Mouse (Mus musculus) CD8-positive naive resting alpha-beta T cell, adult 2 months (primary cell): ENCODE results near the gene Incenp.
A peak's percentile ranks its signal among the peaks of the same experiment; 100 is the strongest.
"Not testable (repeated sequence)": the region's sequence is repeated elsewhere in the genome, so short reads cannot be mapped to it uniquely, and the experiment has no call there.

ENCODE experiments used
- DNase-seq, 2 experiments: peaks; one replicate each; pipeline ENCODE4 v3.0.0; 2022; ENCODE audit warnings: low read depth in 2 of 2, low spot score in 2 of 2

Gene Incenp

GRCm38 (mm10) chr19:9899072-9899779 is at the start of gene Incenp:
Gene Incenp, minus strand, starts transcription at chr19:9899551.
- DNase-seq, result peak; percentile 91 to 94

DNA sequence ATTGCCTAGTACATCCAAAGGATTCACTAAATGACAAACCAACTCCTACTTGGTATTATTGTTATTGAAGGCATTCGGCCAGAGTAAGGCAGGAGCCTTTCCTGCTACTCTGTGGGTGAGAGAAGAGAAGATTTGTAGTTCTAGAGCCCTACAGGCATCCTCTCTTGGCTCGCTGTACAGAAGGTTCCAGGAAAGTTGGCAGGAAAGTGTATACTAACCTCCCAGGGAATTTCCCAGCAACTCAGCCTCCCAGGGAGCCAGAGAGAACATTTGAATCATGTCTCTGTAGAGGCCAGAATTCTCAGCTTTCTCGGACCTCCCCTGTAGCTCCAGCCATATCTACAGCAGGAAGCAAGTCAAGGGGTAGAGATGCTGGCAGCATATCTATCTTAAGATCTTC is 47.6 kb upstream of the Incenp start:
- no peak for DNase-seq

DNA sequence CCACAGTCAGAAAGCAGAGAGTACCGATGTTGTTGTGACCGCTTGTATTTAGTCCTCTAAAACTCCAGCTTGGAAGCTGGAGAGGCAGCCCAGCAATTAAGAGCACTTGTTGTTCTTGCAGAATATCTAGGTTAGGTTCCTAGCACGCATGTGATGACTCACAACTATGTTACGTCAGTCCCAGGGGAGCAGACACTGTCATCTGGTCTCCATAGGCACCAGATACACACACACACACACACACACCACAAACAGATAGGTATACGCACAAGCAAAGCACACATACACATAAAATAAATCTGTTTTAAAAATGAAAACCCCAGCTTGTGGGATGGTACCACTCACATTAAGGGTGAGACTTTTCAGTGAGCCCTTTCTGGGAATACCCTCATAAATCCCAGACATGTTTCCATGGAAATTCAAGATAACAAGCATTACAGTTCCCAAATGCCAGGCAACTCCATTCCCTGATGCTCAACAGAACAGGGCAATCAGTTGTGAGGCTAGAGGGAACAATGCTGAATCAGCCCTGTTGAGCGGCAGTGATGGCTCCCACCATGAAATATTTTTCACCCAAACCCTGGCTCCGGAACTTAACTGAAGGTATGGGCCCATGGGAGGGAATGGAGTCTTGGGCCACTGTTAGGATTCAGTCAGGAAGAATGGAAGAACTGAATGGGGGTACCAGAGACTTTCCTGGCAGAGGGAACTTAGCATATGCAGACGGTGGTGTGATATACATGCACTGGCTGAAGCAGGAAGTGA is 46.6 kb upstream of the Incenp start:
- no peak for DNase-seq

GRCm38 (mm10) chr19:9942539-9943533 is 43.5 kb upstream of the Incenp start:
- no peak for DNase-seq

DNA sequence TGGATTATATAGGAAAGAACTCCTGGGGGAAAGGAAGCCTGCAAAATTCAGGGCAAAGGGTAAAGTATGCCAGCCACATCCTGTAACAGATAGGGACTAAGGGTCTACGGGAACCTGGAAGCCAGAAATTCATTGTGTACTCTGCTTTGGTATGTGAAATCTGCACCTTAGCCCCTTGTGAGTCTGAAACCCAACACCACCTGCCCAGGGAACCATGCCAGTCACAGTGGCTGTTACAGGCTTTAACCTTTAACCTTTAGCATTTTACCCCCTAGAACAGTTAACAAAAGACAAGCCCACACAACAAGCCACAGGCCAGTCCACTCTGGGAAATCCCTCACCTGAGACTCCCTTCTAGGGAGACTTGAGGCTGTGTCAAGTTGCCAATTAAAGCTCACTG is 42.5 kb upstream of the Incenp start:
- no peak for DNase-seq

DNA sequence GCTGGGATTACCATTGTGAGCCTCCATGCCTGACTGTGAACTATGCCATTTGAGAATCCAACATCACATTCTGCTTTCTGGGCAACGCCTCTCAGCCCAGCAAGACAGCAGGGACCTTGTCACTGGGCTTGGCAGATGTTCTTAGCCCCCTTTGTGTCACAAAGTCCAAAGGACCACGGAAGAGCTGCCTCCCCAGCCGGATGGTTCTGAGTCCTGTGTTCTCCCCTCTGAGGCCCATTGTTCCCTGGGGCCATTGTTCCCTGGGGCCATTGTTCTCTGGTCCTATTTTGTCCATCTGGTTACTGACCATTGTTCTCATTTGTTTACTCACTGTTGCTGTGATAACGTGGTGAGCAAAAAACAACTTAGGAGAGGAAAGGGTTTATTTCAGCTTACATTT is 41.6 kb upstream of the Incenp start:
- no peak for DNase-seq

- DNase-seq, result no peak
Measured at GRCm38 (mm10) chr19:9939841-9940240, 40.5 kb upstream of the Incenp start.

- DNase-seq, result peak; percentile 67 to 74
Measured at GRCm38 (mm10) chr19:9938824-9939303, 39.5 kb upstream of the Incenp start.

GRCm38 (mm10) chr19:9938156-9938823 is 38.9 kb upstream of the Incenp start:
- DNase-seq, result peak; percentile 3 to 28

- DNase-seq, result no peak
Measured at GRCm38 (mm10) chr19:9937428-9937827, 38.1 kb upstream of the Incenp start.

- DNase-seq, result no peak
Measured at GRCm38 (mm10) chr19:9936579-9936978, 37.2 kb upstream of the Incenp start.

DNA sequence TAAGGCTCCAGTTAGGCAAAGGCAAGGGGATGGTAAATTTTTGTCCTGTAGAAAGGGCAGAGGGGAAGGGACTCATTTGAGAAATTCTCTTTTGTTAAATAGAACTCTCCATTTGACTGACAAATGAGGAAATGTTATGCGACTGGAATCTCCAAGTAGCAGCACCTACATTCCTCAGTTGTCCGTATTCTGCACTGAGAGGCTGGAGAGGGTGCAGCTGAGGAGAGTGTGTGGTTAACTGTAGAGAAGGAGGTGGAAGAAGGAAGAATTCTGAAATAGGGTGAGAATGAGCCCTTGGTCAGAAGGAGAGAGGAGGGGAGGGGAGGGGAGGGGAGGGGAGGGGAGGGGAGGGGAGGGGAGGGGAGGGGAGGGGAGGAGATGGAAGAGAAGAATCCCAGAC is 34.6 kb upstream of the Incenp start:
- no peak for DNase-seq

- not testable (repeated sequence) for DNase-seq
Measured at GRCm38 (mm10) chr19:9931167-9931607, 31.8 kb upstream of the Incenp start.

GRCm38 (mm10) chr19:9928089-9928488 is 28.7 kb upstream of the Incenp start:
- no peak for DNase-seq

- DNase-seq, result no peak
Measured at GRCm38 (mm10) chr19:9924769-9925272, 25.5 kb upstream of the Incenp start.

DNA sequence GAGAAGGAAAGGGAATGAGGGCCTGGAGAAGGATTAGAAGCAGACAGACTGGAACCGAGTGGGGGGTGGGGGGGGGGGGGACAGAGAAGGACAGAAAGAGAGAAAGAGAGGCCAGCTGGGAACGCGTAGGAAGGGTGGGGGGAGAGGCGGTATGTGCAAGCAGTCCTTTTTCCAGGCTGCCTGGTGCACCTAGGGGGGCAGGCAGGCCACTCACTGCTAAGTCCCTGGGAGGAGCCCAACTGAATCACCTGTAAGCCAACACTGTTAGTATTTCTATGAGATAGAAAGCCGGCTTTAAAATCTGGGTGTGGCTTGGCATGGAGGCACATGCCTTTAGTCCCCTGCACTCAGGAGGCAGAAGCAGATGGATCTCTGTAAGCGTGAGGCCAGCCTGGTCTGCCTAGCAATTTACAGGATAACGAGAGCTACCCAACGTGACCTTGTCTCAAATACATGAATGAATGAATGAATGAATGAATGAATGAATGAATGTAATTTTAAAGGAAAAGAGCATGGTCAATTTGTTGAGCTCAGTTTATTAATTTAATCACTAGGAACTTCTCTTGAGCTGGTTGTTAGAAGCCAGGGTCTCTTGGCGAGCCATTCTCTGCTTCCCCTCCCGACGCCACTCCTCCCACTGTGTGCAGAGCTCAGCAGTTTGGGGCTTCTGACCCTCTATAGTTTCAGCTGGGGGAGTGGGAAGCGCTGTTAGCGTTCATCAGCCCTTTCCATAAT is 24.9 kb upstream of the Incenp start:
- no peak for DNase-seq

- no peak for DNase-seq
Measured at GRCm38 (mm10) chr19:9923048-9923447, 23.7 kb upstream of the Incenp start.

DNA sequence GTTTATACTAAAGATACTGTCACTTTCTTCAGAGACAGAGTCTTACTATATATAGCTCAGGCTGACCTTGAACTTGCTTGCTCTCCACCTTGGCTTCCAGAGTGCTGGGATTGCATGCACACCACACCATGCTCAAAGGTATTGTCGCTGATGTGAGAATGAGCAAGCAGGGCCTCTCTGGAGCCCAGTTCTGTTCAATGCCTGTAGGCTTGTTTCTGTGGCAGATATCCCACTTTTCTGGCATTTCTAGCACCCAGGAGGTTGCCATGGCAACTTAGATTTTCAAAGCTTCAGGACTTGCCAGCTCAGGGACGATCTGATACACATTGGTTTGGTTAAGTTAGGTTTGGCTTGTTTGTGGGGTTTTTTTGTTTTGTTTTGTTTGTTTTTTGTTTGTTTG is 22.9 kb upstream of the Incenp start:
- DNase-seq, result no peak

GRCm38 (mm10) chr19:9920835-9921784 is 21.8 kb upstream of the Incenp start:
- no peak for DNase-seq
